Mouse (Mus musculus): ENCODE measurements around the gene Cldn14. TPM values are rescaled to one million over a fixed set of nuclear protein-coding genes. Genes with fewer than 3 reads are reported as not detected.
"Not testable (repeated sequence)": the region's sequence is repeated elsewhere in the genome, so short reads cannot be mapped to it uniquely, and the experiment has no call there.

The Cldn14 gene
- polyA plus RNA-seq, 1 experiment, result 1.7 TPM

GRCm38 (mm10) chr16:94010156-94010555 is 1.5 kb upstream of the Cldn14 start:
- DNase-seq (ENCODE audit: extremely low spot score in 1 of 2, low spot score in 1 of 2), result no peak

DNA sequence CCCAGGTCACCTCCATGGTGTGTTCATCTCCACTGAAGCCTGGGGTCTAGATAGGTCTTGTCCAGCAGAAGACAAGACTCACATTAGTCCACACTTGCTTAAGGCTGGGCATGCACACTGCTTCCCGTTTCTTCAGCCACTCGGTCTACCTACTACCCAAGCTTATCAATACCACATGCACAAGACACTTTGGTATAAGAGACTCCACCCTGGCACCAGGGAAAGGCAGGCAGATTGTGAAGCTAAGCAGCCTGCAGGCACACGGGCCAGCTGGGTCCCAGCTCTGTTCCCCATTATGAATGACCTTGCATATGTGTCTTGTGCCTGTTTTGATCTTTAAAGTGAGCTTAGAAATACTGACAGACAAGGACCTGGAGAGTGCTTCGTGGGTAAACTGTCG is 719 bp upstream of the Cldn14 start:
- no peak for DNase-seq (ENCODE audit: extremely low spot score in 1 of 2, low spot score in 1 of 2)

GRCm38 (mm10) chr16:94006706-94007665 is 1.7 kb downstream of the Cldn14 start:
- no peak for DNase-seq (ENCODE audit: extremely low spot score in 1 of 2, low spot score in 1 of 2)

DNA sequence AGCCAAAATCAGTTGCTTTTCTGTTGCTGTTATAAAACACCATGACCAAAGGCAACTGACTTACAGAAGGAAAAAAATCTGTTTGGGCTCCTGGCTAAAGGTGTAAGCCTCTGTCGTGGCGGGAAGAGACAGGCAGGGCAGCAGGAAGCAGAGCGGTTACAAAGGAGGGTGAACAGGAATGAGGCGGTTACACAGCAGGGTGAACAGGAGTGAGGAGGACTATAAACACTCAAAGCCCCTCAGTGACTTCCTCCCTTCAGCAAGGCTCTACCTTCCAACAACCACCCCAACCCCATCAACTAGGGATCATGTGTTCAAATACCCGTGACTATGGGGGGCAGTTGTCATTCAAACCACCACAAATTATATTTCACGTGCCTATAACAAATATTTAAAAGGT is 5.2 kb downstream of the Cldn14 start:
- DNase-seq (ENCODE audit: extremely low spot score in 1 of 2, low spot score in 1 of 2), result no peak

DNA sequence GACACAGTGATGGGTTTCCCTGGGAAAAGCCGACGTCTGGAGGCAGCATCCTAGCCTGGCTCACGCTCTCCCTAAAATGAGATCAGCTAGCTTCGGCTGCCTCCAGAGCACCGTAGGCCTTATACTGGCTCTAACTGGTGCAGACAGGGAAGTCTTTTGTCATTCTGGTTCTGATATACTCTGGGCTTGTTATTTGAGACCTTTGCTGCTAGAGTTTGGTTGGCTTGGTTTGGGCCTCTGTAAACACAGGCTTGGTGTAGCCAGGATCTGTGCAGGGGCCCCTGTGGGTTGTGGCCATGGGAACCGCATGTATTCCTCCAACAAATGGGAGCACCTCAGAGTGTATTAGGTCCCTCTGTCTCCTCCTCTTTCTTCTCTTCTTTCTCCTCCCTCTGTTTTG is 7.3 kb downstream of the Cldn14 start:
- no peak for DNase-seq (ENCODE audit: extremely low spot score in 1 of 2, low spot score in 1 of 2)

DNA sequence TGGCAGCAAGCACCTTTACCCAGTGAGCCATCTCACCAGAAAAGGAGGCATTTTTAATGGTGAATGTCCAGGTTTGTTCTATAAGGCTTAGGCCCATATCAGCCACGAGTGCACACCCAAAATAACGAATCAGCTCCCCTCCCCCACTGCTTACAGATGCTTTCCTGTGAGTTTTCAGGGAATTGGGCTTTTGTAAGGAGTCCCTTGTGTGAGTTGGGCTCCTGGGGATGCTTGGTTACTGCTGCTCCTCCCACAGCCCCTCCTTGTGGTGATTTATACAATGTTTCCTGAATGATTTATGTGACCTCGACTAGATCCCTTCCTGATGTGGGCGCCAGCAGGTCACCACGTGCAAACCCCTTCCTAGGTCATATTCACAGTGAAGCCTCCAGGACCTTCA is 9.7 kb downstream of the Cldn14 start:
- no peak for DNase-seq (ENCODE audit: extremely low spot score in 1 of 2, low spot score in 1 of 2)

GRCm38 (mm10) chr16:93983576-93983975 is 25.1 kb downstream of the Cldn14 start:
- peak; percentile 40 to 69 for DNase-seq (ENCODE audit: extremely low spot score in 1 of 2, low spot score in 1 of 2)

DNA sequence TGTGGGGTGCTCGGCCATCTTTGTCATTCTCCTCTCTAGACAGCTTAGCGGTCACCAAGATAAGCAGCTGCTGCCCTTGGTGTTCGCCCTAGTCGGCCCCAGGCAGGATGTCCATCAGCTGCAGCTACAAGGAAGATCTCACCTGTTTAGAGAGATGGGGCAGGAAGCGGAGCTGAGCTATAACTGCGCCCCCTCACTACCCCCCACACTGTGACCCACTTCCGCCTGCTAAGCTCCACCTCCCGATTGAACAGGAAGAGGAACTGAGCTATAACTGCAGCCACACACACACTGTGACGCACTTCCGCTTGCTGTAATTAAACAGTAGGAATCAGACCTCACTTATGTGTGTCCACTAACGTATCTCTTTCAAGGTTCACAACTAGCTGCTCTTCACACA is 26.3 kb downstream of the Cldn14 start:
- DNase-seq (ENCODE audit: extremely low spot score in 1 of 2, low spot score in 1 of 2), result no peak

GRCm38 (mm10) chr16:93981190-93981841 is 27.3 kb downstream of the Cldn14 start:
- DNase-seq (ENCODE audit: extremely low spot score in 1 of 2, low spot score in 1 of 2), result peak in 1 of 2 experiments; percentile 15

- DNase-seq (ENCODE audit: extremely low spot score in 1 of 2, low spot score in 1 of 2), result not testable (repeated sequence)
Measured at GRCm38 (mm10) chr16:93980338-93980737, 28.3 kb downstream of the Cldn14 start.

DNA sequence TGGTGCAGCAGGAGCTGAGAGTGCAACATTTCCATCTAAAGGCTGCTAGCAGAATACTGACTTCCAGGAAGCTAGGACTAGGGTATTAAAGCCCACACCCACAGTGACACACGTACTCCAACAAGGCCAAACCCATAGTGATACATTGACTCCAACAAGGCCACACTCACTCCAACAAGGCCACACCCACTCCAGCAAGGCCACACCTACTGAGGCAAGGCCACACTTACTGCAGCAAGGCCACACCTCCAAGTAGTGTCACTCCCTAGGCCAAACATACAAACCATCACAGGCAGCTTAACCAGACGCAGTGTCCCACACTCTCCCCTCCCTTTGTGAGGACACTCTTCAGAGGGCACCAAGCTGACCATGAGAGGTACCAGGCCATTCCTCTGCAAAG is 29.3 kb downstream of the Cldn14 start:
- DNase-seq (ENCODE audit: extremely low spot score in 1 of 2, low spot score in 1 of 2), result no peak

GRCm38 (mm10) chr16:93977587-93977986 is 31.1 kb downstream of the Cldn14 start:
- no peak for DNase-seq (ENCODE audit: extremely low spot score in 1 of 2, low spot score in 1 of 2)

- no peak for DNase-seq (ENCODE audit: extremely low spot score in 1 of 2, low spot score in 1 of 2)
Measured at GRCm38 (mm10) chr16:93976907-93977306, 31.7 kb downstream of the Cldn14 start.

- DNase-seq (ENCODE audit: extremely low spot score in 1 of 2, low spot score in 1 of 2), result no peak
Measured at GRCm38 (mm10) chr16:93975430-93975829, 33.2 kb downstream of the Cldn14 start.

GRCm38 (mm10) chr16:93974278-93974677 is 34.4 kb downstream of the Cldn14 start:
- no peak for DNase-seq (ENCODE audit: extremely low spot score in 1 of 2, low spot score in 1 of 2)

- DNase-seq (ENCODE audit: extremely low spot score in 1 of 2, low spot score in 1 of 2), result no peak
Measured at GRCm38 (mm10) chr16:93973554-93973953, 35.1 kb downstream of the Cldn14 start.

DNA sequence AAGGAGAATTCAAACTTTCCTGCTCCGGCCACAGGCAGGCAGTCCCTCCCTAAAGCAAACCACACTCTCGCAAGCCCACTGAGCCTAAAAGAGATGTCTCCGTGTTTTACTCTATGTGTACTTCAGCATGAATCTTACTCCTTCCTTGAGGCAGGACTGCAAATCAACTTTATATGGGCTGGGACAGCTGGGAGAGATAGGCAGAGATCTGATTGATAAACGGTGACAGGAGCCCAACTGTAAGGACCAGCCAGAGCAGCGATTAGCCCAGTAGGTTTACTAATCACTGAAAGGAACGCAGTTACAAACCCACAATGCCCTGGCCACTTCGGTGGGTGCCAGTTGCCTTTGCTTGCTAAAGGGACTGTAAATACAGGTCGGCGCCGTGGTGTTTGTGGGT is 35.5 kb downstream of the Cldn14 start:
- no peak for DNase-seq (ENCODE audit: extremely low spot score in 1 of 2, low spot score in 1 of 2)

- no peak for DNase-seq (ENCODE audit: extremely low spot score in 1 of 2, low spot score in 1 of 2)
Measured at GRCm38 (mm10) chr16:93971046-93971445, 37.6 kb downstream of the Cldn14 start.

DNA sequence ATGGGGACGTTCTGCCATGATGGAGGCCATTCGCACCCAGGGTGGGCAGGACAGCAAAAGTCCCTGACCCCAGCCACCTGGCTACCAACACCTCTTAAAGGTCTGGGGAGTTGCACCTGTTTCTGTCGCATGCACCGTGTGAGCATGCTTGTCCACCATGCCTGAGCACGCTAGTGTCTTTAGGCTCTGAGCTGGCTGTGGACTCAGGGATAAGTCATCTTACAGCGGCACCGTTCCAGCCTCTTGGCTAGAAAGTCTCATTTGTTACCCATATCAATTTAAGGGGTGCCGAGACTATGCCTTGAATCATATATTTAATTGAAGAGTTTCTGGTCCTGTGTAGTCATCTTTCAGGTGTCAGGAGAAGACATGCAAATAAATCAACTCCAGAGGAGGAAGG is 40.7 kb downstream of the Cldn14 start:
- no peak for DNase-seq (ENCODE audit: extremely low spot score in 1 of 2, low spot score in 1 of 2)

DNA sequence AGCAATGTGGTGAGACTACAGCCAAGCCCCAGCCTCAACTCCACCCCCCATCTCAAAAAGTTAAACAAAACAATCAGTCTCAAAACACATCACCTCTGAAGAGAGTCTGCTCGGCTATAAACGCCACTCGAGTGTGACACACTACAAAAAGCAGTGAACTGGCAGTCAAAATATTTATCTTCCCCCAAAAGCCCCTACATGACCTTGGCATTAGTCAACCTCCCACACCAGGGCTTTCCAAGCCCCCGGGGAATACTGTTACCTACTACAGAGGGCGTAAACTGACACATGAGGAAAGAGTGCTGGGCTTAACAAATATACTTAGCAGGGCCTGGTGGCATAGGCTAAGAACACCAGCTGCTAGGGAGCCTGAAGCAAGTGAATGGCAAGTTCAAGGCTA is 46.4 kb downstream of the Cldn14 start:
- DNase-seq (ENCODE audit: extremely low spot score in 1 of 2, low spot score in 1 of 2), result no peak

DNA sequence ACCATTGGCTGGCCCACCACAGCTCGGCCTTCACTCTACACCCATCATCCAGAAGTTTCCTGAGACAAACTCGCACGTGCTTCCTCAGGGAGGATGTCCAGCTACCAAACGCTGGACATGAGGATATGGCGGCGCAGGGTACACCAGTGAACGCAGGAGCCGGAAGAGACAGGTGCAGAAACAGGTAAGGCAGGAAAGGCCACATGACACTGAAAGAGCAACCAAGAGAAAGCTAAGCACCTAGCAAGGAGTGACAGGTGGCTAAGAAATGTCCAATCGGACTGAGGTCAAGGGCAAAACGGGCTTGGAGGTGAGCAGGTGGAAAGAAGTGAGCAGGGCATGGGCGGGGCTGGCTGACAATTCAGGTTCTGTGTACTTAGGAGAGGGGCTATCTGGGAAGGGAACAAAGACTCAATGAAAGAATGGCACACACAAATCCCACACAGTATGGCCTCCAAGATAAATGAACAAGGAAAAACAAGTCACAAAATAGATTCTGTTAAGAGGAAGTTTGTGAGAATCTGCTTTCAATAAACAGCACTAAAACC is 47.5 kb downstream of the Cldn14 start:
- no peak for DNase-seq (ENCODE audit: extremely low spot score in 1 of 2, low spot score in 1 of 2)

- DNase-seq (ENCODE audit: extremely low spot score in 1 of 2, low spot score in 1 of 2), result no peak
Measured at GRCm38 (mm10) chr16:93960495-93960894, 48.1 kb downstream of the Cldn14 start.

Measured in frontal cortex, adult 2 months (tissue).